10 mouse cellular contexts compared by ENCODE assay signal in genomic region chr11:102777598-102777997, GRCm38 (mm10). TPM values are rescaled to one million over a fixed set of nuclear protein-coding genes. Genes with fewer than 3 reads are reported as not detected.
DNase-seq lines count a peak whose midpoint lies in the region; ATAC-seq lines count a peak whose summit lies in the region.
"Had no signal": no experiment of that assay in that cellular context is flagged by ENCODE, and none has a peak within 500 bp of the region (broad histone marks: within the 10 kb centered on the region; RNA-seq: fewer than 3 reads in every experiment).

No protein-coding gene starts in this region.

- H3K4me2 ChIP-seq in intestine, embryonic 14.5 days (ENCODE audit: low read length), result peak overlapping the region; percentile 28
- H3K4me2 ChIP-seq in limb, embryonic 15.5 days, result peak overlapping the region; percentile 42
- peak overlapping the region; percentile 27 for H3K4me2 ChIP-seq in neural tube, embryonic 11.5 days (ENCODE audit: low read depth)

- no peak for ATAC-seq in frontal cortex, adult (ENCODE audit: low TSS enrichment)
- no peak for ATAC-seq in intestine, embryonic 14.5 days (replicated peaks; ENCODE audit: low FRiP score, low TSS enrichment, low read depth)
- ATAC-seq in limb, embryonic 15.5 days (ENCODE audit: insufficient number of reproducible peaks, low FRiP score, low TSS enrichment, low read depth), result no peak
- ATAC-seq in neural tube, embryonic 11.5 days (ENCODE audit: insufficient read depth, low FRiP score, low TSS enrichment), result no peak

- 35% methylated on average over 21 of the region's 21 CpGs for WGBS in intestine, embryonic 14.5 days
- 40% methylated on average over 21 of the region's 21 CpGs for whole genome bisulfite sequencing in limb, embryonic 15.5 days
- WGBS in neural tube, embryonic 11.5 days, result 44% methylated on average over 21 of the region's 21 CpGs

- peak overlapping the region; percentile 1; the same call in 1 of the 2 replicates for H3K4me3 ChIP-seq in intestine, embryonic 14.5 days (ENCODE audit: low read depth, low read length)
- H3K4me3 ChIP-seq in limb, embryonic 15.5 days, result peak overlapping the region; percentile 30
- H3K4me3 ChIP-seq in neural tube, embryonic 11.5 days (ENCODE audit: low read depth, low read length), result no peak overlapping the region

- 0 out of 2 replicates have a peak overlapping the region, but pooled peaks have one; percentile 0 for H3K27ac ChIP-seq in intestine, embryonic 14.5 days (ENCODE audit: low read depth)
- H3K27ac ChIP-seq in limb, embryonic 15.5 days, result peak overlapping the region; percentile 27; the same call in 1 of the 2 replicates
- 0 out of 2 replicates have a peak overlapping the region, but pooled peaks have one; percentile 6 for H3K27ac ChIP-seq in neural tube, embryonic 11.5 days (ENCODE audit: low read depth, low read length)
- H3K27ac ChIP-seq: macrophage had no signal

- peak; percentile 70 for DNase-seq in frontal cortex, postnatal 10 days (ENCODE audit: low spot score in 2 of 2)
- peak; percentile 57 to 64 for DNase-seq in cerebellum, postnatal 36 days
- peak; percentile 87 for DNase-seq in gastrocnemius, postnatal 14 days
- DNase-seq in intestine, embryonic 14.5 days (ENCODE audit: low spot score), result peak; percentile 89
- DNase-seq in neural tube, embryonic 11.5 days (ENCODE audit: low spot score), result peak; percentile 76
- DNase-seq in urinary bladder, postnatal 4 days (ENCODE audit: low spot score in 2 of 2), result peak; percentile 74 to 80

- H3K9ac ChIP-seq in intestine, embryonic 14.5 days (ENCODE audit: low read length), result peak overlapping the region; percentile 20; the same call in 1 of the 2 replicates
- H3K9ac ChIP-seq in limb, embryonic 15.5 days, result peak overlapping the region; percentile 18; the same call in 1 of the 2 replicates
- 0 out of 2 replicates have a peak overlapping the region, but pooled peaks have one; percentile 23 for H3K9ac ChIP-seq in neural tube, embryonic 11.5 days (ENCODE audit: low read length)

- H3K36me3 ChIP-seq in intestine, embryonic 14.5 days (ENCODE audit: control insufficient read depth, insufficient read depth, low read length), result 0 out of 2 replicates have a peak, but pooled peaks cover 3% of the 10 kb centered on the region
- peaks cover 7% of the 10 kb centered on the region for H3K36me3 ChIP-seq in limb, embryonic 15.5 days
- H3K36me3 ChIP-seq in neural tube, embryonic 11.5 days (ENCODE audit: control insufficient read depth, insufficient read depth, low read length), result no peaks in the 10 kb centered on the region
- H3K36me3 ChIP-seq: G1E had no signal

- H3K9me3 ChIP-seq in intestine, embryonic 14.5 days (ENCODE audit: control insufficient read depth, low read length), result no peaks in the 10 kb centered on the region
- H3K9me3 ChIP-seq in limb, embryonic 15.5 days, result no peaks in the 10 kb centered on the region
- H3K9me3 ChIP-seq in neural tube, embryonic 11.5 days (ENCODE audit: control insufficient read depth, low read length), result no peaks in the 10 kb centered on the region
- H3K9me3 ChIP-seq: G1E had no signal

- H3K4me1 ChIP-seq in intestine, embryonic 14.5 days (replicated peaks; ENCODE audit: control insufficient read depth, insufficient read depth, low read length), result peaks cover 18% of the 10 kb centered on the region
- H3K4me1 ChIP-seq in limb, embryonic 15.5 days, result peaks cover 56% of the 10 kb centered on the region
- H3K4me1 ChIP-seq in neural tube, embryonic 11.5 days (ENCODE audit: control insufficient read depth, insufficient read depth, low read length), result peaks cover 12% of the 10 kb centered on the region

- H3K27me3 ChIP-seq in intestine, embryonic 14.5 days (replicated peaks; ENCODE audit: control insufficient read depth, insufficient read depth, low read length), result no peaks in the 10 kb centered on the region
- 0 out of 2 replicates have a peak, but pooled peaks cover 6% of the 10 kb centered on the region for H3K27me3 ChIP-seq in limb, embryonic 15.5 days
- no peaks in the 10 kb centered on the region for H3K27me3 ChIP-seq in neural tube, embryonic 11.5 days (ENCODE audit: control insufficient read depth, insufficient read depth, low read length)

- intact Hi-C loops in gastrocnemius, postnatal 14 days (cut with DNase I; ENCODE audit: low total_unique reads), result loop anchor here (2.0 to 5.0 kb wide), 2 partner anchors 40 to 75 kb away; partner anchors contain the start of gene Gjc1

RNA-seq across cellular contexts. Expression of gene Adam11, which starts 16.4 kb away (rescaled TPM):
- total RNA-seq in gastrocnemius, postnatal 14 days (2021), result 1 to 10 TPM in 1 of 2 experiments, under 1 TPM in 1; 0.84 to 1.4 TPM
- polyA plus RNA-seq in intestine, embryonic 14.5 days (2014; fragmentation: Nextera tagmentation; extraction: Ambion mirVana), result 4.9 and 5.8 TPM in 2 replicates
- polyA plus RNA-seq in limb, embryonic 15.5 days (2015; fragmentation: Nextera tagmentation; extraction: Ambion mirVana), result 5.1 and 6.0 TPM in 2 replicates
- 21.7 and 23.2 TPM in 2 replicates for polyA plus RNA-seq in neural tube, embryonic 11.5 days (2014; fragmentation: Nextera tagmentation; extraction: Ambion mirVana)
- polyA plus RNA-seq: G1E had no signal

RNA-seq across cellular contexts. Expression of gene Gjc1, which starts 41.9 kb away (rescaled TPM):
- 10 to 100 TPM; 15.2 to 17.9 TPM for total RNA-seq in gastrocnemius, postnatal 14 days (2021)
- 47.7 and 57.7 TPM in 2 replicates for polyA plus RNA-seq in intestine, embryonic 14.5 days (2014; fragmentation: Nextera tagmentation; extraction: Ambion mirVana)
- 46.3 and 57.6 TPM in 2 replicates for polyA plus RNA-seq in limb, embryonic 15.5 days (2015; fragmentation: Nextera tagmentation; extraction: Ambion mirVana)
- 78.5 and 80.3 TPM in 2 replicates for polyA plus RNA-seq in neural tube, embryonic 11.5 days (2014; fragmentation: Nextera tagmentation; extraction: Ambion mirVana)
- polyA plus RNA-seq: G1E, macrophage had no signal

RNA-seq across cellular contexts. Expression of gene Higd1b, which starts 58.1 kb away (rescaled TPM):
- 1 to 10 TPM; 4.8 to 8.3 TPM for total RNA-seq in gastrocnemius, postnatal 14 days (2021)
- polyA plus RNA-seq in intestine, embryonic 14.5 days (2014; fragmentation: Nextera tagmentation; extraction: Ambion mirVana), result not detected in 2 replicates
- polyA plus RNA-seq in limb, embryonic 15.5 days (2015; fragmentation: Nextera tagmentation; extraction: Ambion mirVana), result 0.84 and 1.6 TPM in 2 replicates
- polyA plus RNA-seq in neural tube, embryonic 11.5 days (2014; fragmentation: Nextera tagmentation; extraction: Ambion mirVana), result not detected in 2 replicates
- total RNA-seq: G1E had no signal
- polyA plus RNA-seq: G1E, macrophage had no signal
